Mouse (Mus musculus) midbrain, embryonic 15.5 days (tissue): ENCODE results near the gene Pnma5. TPM values are rescaled to one million over a fixed set of nuclear protein-coding genes. Genes with fewer than 3 reads are reported as not detected.

ENCODE experiments used
- microRNA counts: library from miRNA; unstranded; fragments of <30 nt; microRNA quantifications from one replicate; lab custom pipeline; 2016
- microRNA-seq: library from miRNA; unstranded; fragments of <30 nt; microRNA quantifications from one replicate; pipeline ENCODE4, GENCODE M21; 2016
- polyA plus RNA-seq: library from polyadenylated mRNA; unstranded; fragments of >200 nt; fragmentation: Nextera tagmentation; extraction: Ambion mirVana; gene quantifications from 2 replicates; pipeline ENCODE4 v1.2.1, GENCODE M21; 2015

Gene Pnma5
- polyA plus RNA-seq, 1 experiment from 2014 or later: 0.22 TPM

MicroRNA genes within 50 kb of the gene (microRNA counts, 519-probe panel; counts per million panel counts)
- microRNA mmu-miR-2137 (lab: Ali Mortazavi, UCI): 1,471 counts per million, percentile 5 among the panel's probes with 10 or more counts

Small RNA genes lying within 50 kb of the gene (microRNA-seq; reads per million reads assigned to microRNA genes)
- not detected for gene Mir2137

Other genes with a start within 250 kb of the Pnma5 start
- 4.1 and 4.9 TPM in 2 replicates for gene Gabrq, start 211.9 kb downstream of the Pnma5 start, polyA plus RNA-seq
- gene Cetn2, start 118.7 kb downstream of the Pnma5 start, polyA plus RNA-seq: 63.2 and 63.5 TPM in 2 replicates
- 46.9 and 50.2 TPM in 2 replicates for gene Nsdhl, start 118.5 kb downstream of the Pnma5 start, polyA plus RNA-seq
- 0.78 and 1.1 TPM in 2 replicates for gene Zfp185, start 49.8 kb downstream of the Pnma5 start, polyA plus RNA-seq
- gene Pnma3, start 27.7 kb upstream of the Pnma5 start, polyA plus RNA-seq: 4.9 and 5.0 TPM in 2 replicates
- 0.88 and 1.6 TPM in 2 replicates for gene Xlr4a, start 45.4 kb upstream of the Pnma5 start, polyA plus RNA-seq
- gene Xlr3a, start 60.0 kb upstream of the Pnma5 start, polyA plus RNA-seq: 5.5 and 7.2 TPM in 2 replicates
- 2.0 and 2.4 TPM in 2 replicates for gene Gm14685, start 79.9 kb upstream of the Pnma5 start, polyA plus RNA-seq
- not detected in 2 replicates for gene Xlr5b, start 111.7 kb upstream of the Pnma5 start, polyA plus RNA-seq
- 0.87 and 1.5 TPM in 2 replicates for gene DXBay18, start 112.3 kb upstream of the Pnma5 start, polyA plus RNA-seq
- not detected in 2 replicates for gene Spin2d, start 139.9 kb upstream of the Pnma5 start, polyA plus RNA-seq
- gene Xlr3b, start 155.1 kb upstream of the Pnma5 start, polyA plus RNA-seq: 17.2 and 18.1 TPM in 2 replicates
- 0.57 and 1.4 TPM in 2 replicates for gene Xlr4b, start 177.2 kb upstream of the Pnma5 start, polyA plus RNA-seq
- 33.6 and 33.8 TPM in 2 replicates for gene F8a, start 191.2 kb upstream of the Pnma5 start, polyA plus RNA-seq
- gene Xlr4c, start 206.0 kb upstream of the Pnma5 start, polyA plus RNA-seq: 0.32 and 0.43 TPM in 2 replicates
- gene Xlr3c, start 228.3 kb upstream of the Pnma5 start, polyA plus RNA-seq: 0.13 TPM in 2 replicates